Mouse (Mus musculus): ENCODE results near the gene B3gnt3.
"Not testable (repeated sequence)": the region's sequence is repeated elsewhere in the genome, so short reads cannot be mapped to it uniquely, and the experiment has no call there.

Gene B3gnt3

GRCm38 (mm10) chr8:71701414-71702086 is at the start of gene B3gnt3:
Gene B3gnt3, minus strand, starts transcription at chr8:71701789.
- DNase-seq: no peak

- not testable (repeated sequence) for DNase-seq
Observed at GRCm38 (mm10) chr8:71749321-71750075, 47.9 kb upstream of the B3gnt3 start.

GRCm38 (mm10) chr8:71747082-71747481 is 45.5 kb upstream of the B3gnt3 start:
- DNase-seq: not testable (repeated sequence)

GRCm38 (mm10) chr8:71745322-71745721 is 43.7 kb upstream of the B3gnt3 start:
- no peak for DNase-seq

- no peak for DNase-seq
Observed at GRCm38 (mm10) chr8:71742783-71743182, 41.2 kb upstream of the B3gnt3 start.

- DNase-seq: no peak
Observed at GRCm38 (mm10) chr8:71741687-71742114, 40.1 kb upstream of the B3gnt3 start.

- DNase-seq: no peak
Observed at GRCm38 (mm10) chr8:71741226-71741625, 39.6 kb upstream of the B3gnt3 start.

GRCm38 (mm10) chr8:71738316-71738715 is 36.7 kb upstream of the B3gnt3 start:
- not testable (repeated sequence) for DNase-seq

- DNase-seq: peak; percentile 68
Observed at GRCm38 (mm10) chr8:71731652-71732230, 30.2 kb upstream of the B3gnt3 start.

- no peak for DNase-seq
Observed at GRCm38 (mm10) chr8:71728826-71729620, 27.4 kb upstream of the B3gnt3 start.

- DNase-seq: peak; percentile 67
Observed at GRCm38 (mm10) chr8:71728240-71728785, 26.7 kb upstream of the B3gnt3 start.

GRCm38 (mm10) chr8:71725122-71725924 is 23.7 kb upstream of the B3gnt3 start, which contains the start of gene Fcho1:
Gene Fcho1, minus strand, starts transcription at chr8:71725716.
- DNase-seq: peak; percentile 84

- DNase-seq: no peak
Observed at GRCm38 (mm10) chr8:71724389-71724788, 22.8 kb upstream of the B3gnt3 start.

GRCm38 (mm10) chr8:71723047-71723551 is 21.5 kb upstream of the B3gnt3 start:
- DNase-seq: no peak

- peak; percentile 81 for DNase-seq
Observed at GRCm38 (mm10) chr8:71719928-71720457, 18.4 kb upstream of the B3gnt3 start.

- peak; percentile 61 for DNase-seq
Observed at GRCm38 (mm10) chr8:71719218-71719617, 17.6 kb upstream of the B3gnt3 start.

GRCm38 (mm10) chr8:71718252-71718651 is 16.7 kb upstream of the B3gnt3 start:
- DNase-seq: no peak

GRCm38 (mm10) chr8:71717096-71717495 is 15.5 kb upstream of the B3gnt3 start:
- no peak for DNase-seq

- no peak for DNase-seq
Observed at GRCm38 (mm10) chr8:71716561-71717053, 15.0 kb upstream of the B3gnt3 start.

- DNase-seq: no peak
Observed at GRCm38 (mm10) chr8:71715531-71715930, 13.9 kb upstream of the B3gnt3 start.

- no peak for DNase-seq
Observed at GRCm38 (mm10) chr8:71711574-71711973, 10.0 kb upstream of the B3gnt3 start.
